Mouse (Mus musculus) bone marrow macrophage, adult 2 months (primary cell): ENCODE results near the gene Nono. TPM values are rescaled to one million over a fixed set of nuclear protein-coding genes. Genes with fewer than 3 reads are reported as not detected.

Experiments used
- H3K27ac ChIP-seq: 2 replicates; pipeline ENCODE4 v1.5.1; 2012; ENCODE audit warnings: low read depth, low read length; ENCODE audit not compliant: insufficient read depth
- H3K4me1 ChIP-seq: 2 replicates; pipeline ENCODE4 v1.6.1; 2012; ENCODE audit warnings: low read length; ENCODE audit not compliant: control insufficient read depth, insufficient read depth
- H3K4me3 ChIP-seq: 2 replicates; pipeline ENCODE4 v1.5.1; 2012; ENCODE audit warnings: mild to moderate bottlenecking, low read length, moderate library complexity; ENCODE audit not compliant: insufficient read depth
- CTCF ChIP-seq: IDR thresholded peaks from 2 replicates; pipeline ENCODE4 v1.5.1; 2012; ENCODE audit warnings: low read depth, mild to moderate bottlenecking, low read length, moderate library complexity
- POLR2A ChIP-seq: IDR thresholded peaks from 2 replicates; pipeline ENCODE4 v1.6.1; 2012; ENCODE audit warnings: mild to moderate bottlenecking, low read depth, low read length, borderline replicate concordance
- polyA plus RNA-seq: library from polyadenylated mRNA; stranded (reverse); fragments of >200 nt; gene quantifications from 2 replicates; pipeline ENCODE4 v1.2.4, GENCODE M21; 2012; ENCODE audit not compliant: missing spikeins, insufficient read depth, insufficient read length

The Nono gene
- polyA plus RNA-seq, result 242 and 247 TPM in 2 replicates

DNA sequence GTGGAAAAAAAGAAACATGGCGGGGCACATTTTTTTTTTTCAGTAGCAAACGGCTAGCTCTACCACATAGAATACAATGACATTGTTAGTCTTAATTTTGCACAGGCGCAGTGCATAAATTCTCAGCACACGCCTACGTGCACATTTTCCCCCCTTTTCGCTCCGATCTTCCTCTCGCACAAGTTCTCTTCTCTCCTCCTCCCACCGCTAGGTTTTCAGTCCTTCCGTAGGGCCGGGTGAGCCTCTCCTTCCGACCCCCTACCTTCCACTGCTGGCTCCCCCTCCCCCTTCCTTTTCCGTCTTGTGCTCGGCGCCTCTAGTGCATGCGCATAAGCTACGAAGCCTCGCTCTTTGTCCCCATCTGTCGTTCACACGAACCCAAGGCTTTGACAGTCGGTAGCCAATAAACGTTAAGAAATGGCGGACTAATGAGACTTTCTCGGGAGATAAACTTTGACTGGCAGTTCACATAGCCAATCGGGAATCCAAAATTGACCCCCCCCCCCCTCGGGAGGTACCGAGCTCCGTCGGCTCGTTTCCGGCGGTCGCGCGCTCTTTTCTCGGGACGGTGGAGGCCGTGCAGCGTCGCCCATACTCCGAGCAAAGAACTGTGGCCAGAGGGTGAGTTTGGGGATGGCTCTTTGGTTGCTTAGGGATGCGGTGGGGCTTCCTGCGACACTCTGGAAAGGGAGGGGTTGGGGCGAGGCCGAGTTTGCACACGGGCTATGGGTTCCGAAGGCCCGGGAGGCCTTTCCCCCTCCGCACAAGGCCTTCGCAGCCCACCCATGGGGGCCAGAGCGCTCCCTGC lies at the start of gene Nono:
Gene Nono, plus strand, starts transcription at position 177 of the 808 bp plus-strand sequence.
- no peak for TF ChIP-seq POLR2A
- no peak for TF ChIP-seq CTCF

GRCm38 (mm10) chrX:101379744-101380143 lies 49.4 kb upstream of the Nono start:
- H3K27ac ChIP-seq, result no peak overlapping the region
- TF ChIP-seq CTCF, result no peak
- no peak for TF ChIP-seq POLR2A
- H3K4me1 ChIP-seq, result no peaks in the 10 kb centered on the region
- H3K4me3 ChIP-seq, result no peak overlapping the region

More for the DNA sequence above, at the start of gene Nono:
- Histone ChIP-seq H3K4me3 (peak within 1 kb of the TSS; percentile 98), H3K4me1 (peaks cover 6% of the 10 kb centered on the region), H3K27ac (peak within 1 kb of the TSS; percentile 96)

- Histone ChIP-seq H3K4me1 (no peaks in the 10 kb centered on the region), H3K27ac (no peak overlapping the region), H3K4me3 (no peak overlapping the region)
- TF ChIP-seq CTCF, result no peak
- TF ChIP-seq POLR2A, result no peak
These were observed 45.7 kb upstream of the Nono start for GRCm38 (mm10) chrX:101383455-101383854.

DNA sequence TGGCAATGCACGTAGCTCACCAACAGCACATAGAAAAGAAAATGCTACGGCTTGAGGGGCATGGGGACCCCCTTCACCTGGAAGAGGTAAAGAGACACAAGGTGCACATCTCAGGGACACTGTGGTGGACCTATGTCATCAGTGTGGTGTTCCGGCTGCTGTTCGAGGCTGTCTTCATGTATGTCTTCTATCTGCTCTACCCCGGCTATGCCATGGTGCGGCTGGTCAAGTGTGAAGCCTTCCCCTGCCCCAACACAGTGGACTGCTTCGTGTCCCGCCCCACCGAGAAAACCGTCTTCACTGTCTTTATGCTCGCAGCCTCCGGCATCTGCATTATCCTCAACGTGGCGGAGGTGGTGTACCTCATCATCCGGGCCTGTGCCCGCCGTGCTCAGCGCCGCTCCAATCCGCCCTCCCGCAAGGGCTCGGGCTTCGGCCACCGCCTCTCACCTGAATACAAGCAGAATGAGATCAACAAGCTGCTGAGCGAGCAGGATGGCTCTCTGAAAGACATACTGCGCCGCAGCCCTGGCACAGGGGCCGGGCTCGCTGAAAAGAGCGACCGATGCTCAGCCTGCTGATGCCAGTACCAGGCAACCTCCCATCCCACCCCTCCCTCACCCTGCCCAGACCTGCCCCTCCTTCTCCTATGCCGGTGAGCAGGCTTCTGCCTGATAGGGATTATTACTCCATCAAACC lies 44.5 kb upstream of the Nono start:
- H3K27ac ChIP-seq, result no peak overlapping the region
- H3K4me1 ChIP-seq, result no peaks in the 10 kb centered on the region
- peak overlapping the region; percentile 13; the same call in 1 of the 2 replicates for H3K4me3 ChIP-seq
- no peak for TF ChIP-seq CTCF
- no peak for TF ChIP-seq POLR2A

DNA sequence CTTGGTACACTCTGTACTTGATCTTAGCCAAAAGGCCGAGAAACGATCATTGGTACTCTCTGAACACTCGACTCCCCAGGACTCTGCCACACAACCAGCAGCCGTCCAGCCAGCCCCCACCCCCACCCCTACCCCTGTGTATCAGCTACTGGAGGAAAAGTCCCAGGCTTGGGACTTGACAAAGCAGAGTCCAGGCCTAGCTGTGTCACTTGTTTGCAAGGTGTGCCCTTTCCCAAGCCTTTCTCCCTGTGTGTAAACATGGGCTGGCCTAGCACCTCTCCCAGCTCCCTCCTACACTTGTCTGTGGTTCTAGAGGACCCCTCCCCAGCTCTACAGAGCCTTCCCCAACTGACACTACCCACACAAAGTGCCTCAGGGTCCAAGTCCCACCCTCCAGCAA lies 42.9 kb upstream of the Nono start:
- Histone ChIP-seq H3K4me1 (no peaks in the 10 kb centered on the region), H3K4me3 (no peak overlapping the region), H3K27ac (no peak overlapping the region)
- TF ChIP-seq CTCF, result no peak
- TF ChIP-seq POLR2A, result no peak

- TF ChIP-seq POLR2A, result no peak
- no peak for TF ChIP-seq CTCF
- no peak overlapping the region for H3K27ac ChIP-seq
- H3K4me3 ChIP-seq, result no peak overlapping the region
- H3K4me1 ChIP-seq, result no peaks in the 10 kb centered on the region
These were observed 40.1 kb upstream of the Nono start for GRCm38 (mm10) chrX:101388866-101389537.

DNA sequence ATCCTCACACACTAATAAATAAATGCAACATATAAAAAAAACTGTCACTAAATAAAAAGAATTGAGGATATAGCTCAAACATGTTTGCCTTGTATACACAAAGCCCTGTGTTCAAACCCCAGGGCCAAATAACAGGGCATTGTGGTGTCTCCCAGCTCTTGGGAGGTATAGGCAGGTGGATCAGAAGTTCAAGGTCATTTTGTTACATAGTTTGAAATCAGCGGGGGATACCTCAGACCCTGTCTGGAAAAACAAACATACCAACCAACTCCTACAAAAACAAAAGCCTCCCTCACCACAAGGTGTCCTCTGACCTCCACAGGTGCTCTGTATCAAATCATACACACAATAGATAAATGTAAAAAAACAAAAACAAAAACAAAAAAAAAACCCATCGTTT lies 34.8 kb upstream of the Nono start:
- H3K4me1 ChIP-seq, result no peaks in the 10 kb centered on the region
- no peak for TF ChIP-seq POLR2A
- no peak for TF ChIP-seq CTCF

DNA sequence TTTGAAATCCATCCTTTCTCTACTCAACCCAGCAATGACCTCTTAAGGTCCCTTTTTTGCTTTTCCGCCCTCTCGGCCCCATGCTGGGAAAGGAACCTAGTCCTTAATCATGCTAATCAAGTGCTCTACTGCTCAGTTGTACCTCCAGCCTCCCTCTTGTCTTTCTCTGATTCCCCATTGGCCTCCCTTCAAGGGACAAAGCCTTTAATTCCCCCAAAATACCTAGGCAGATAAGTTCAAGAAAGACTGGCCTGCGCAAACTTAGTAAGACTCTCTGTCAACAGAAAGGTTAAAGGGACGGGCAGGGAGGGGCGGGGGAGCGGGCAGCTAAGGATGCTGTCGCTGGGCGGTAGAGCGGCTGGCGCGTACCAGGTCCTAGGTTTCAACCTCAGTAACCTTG lies 32.7 kb upstream of the Nono start:
- Histone ChIP-seq H3K4me3 (no peak overlapping the region), H3K4me1 (no peaks in the 10 kb centered on the region), H3K27ac (no peak overlapping the region)
- TF ChIP-seq POLR2A, result no peak
- no peak for TF ChIP-seq CTCF

More for the DNA sequence above, 34.8 kb upstream of the Nono start:
- no peak overlapping the region for H3K27ac ChIP-seq
- no peak overlapping the region for H3K4me3 ChIP-seq

DNA sequence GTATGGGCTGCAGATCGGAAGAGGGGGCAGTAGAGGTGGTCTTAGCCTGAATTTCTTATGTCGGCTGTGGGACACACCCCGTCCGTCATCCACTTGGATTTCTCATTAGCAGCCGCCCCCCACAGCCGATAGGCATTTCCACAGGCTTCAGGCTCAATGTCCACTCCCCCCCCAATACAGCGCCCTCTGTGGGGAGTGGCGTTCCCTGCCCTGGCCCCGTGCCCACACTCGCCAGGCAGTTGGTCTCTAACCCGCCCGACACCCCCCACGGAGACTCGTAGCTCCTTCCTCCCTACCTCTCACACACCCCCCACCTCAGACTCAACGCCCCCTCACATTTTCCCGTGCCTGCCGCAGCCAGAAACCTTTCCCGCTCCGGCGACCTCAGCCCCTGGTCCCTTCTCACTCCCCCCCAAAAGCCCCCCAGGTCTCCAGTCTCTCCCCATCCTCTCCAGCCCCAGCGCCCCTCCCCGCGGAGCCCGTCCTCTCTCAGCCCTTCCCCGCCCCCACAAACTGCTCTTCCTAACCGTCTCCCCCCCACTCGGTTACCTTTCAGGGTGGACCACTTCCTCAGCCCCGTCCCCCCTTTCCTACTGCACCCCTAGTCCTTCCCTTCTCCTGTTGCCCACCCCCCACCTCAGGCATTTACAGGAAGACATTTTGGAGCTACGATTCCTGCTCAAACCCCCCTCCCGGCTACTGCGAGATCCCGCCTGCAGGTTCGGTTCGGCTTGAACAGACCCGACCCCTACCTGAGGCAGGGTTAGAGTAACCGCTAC lies 10.0 kb upstream of the Nono start:
- no peak for TF ChIP-seq CTCF
- TF ChIP-seq POLR2A, result no peak
- Histone ChIP-seq H3K27ac (peak overlapping the region; percentile 36; the same call in 1 of the 2 replicates), H3K4me3 (peak overlapping the region; percentile 91), H3K4me1 (peaks cover 16% of the 10 kb centered on the region)
